Mouse (Mus musculus) frontal cortex, postnatal 10 days (tissue): Measurements from ENCODE around the gene Atp1b2.

ENCODE experiments used
- DNase-seq, 2 experiments: peaks; one replicate each; pipeline ENCODE4 v3.0.0; 2022; ENCODE audit warnings: low spot score in 2 of 2, mixed read lengths in 1 of 2

Gene Atp1b2

GRCm38 (mm10) chr11:69580572-69581146, 25.1 kb downstream of the Atp1b2 start:
- no peak for DNase-seq

GRCm38 (mm10) chr11:69580091-69580514, 25.6 kb downstream of the Atp1b2 start, which contains the start of the genes Wrap53 and Trp53:
Gene Wrap53, minus strand, starts transcription at chr11:69580255.
Gene Trp53, plus strand, starts transcription at chr11:69580359.
- DNase-seq: peak; percentile 87 to 88

DNA sequence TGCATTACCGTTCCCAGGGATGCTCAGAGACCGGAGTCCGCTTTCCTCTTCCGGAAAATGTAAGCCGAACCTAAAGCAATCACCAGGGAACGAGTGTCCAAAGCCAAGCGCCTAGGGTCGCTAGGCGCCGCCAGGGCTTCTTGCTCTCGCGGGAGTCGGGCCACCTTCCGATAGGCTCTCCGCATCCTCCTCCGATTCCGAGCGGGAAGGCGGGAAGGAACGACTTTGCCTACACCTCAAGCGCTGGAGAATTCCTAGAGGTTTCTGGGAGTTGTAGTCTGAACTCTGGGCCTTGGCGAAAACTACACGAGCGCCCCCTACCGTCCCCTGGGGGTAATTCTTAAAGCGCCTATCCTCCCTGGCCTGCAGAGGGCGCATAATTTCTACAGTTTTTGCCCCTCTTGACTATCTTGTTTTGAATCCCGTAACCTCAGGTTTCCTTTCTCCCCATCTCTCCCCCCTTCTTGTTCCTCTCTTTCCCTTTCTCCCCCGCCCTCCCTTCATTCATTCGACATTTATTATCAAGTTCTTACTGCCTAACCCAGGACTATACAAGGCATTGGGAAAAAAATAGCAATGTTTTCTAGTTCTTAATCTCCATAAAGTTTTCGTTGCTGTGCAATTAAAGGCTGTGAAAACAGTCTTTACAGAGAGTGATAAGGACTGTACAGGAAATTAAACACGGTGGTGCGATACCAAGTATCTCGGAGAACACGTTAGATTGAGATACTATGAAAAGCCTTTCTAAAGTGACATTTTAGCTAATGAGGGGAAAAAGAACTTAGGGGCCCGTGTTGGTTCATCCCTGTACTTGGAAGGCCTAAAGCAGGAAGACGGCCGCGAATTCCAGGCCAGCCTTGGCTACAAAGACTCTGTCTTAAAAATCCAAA, 26.4 kb downstream of the Atp1b2 start:
- DNase-seq: peak; percentile 95

DNA sequence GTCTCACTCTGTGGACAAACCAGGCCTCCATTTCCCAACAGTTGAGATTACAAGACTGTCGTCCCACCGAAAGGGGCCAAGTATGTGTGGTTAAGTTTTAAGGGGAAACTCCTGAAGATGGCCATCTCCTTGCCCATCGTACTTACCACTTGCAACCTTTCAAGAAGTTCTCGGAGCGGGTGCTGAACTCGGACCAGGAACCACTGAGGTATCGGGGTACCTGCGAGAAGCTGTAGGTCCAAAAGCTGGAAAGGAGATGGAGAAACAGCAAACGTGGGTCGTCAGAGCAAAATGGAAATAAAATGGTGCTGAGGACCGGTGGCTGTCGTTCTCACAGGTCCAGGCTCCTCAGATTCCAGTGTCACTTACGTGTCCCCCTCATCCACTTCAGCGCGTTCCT, 27.4 kb downstream of the Atp1b2 start:
- no peak for DNase-seq

DNA sequence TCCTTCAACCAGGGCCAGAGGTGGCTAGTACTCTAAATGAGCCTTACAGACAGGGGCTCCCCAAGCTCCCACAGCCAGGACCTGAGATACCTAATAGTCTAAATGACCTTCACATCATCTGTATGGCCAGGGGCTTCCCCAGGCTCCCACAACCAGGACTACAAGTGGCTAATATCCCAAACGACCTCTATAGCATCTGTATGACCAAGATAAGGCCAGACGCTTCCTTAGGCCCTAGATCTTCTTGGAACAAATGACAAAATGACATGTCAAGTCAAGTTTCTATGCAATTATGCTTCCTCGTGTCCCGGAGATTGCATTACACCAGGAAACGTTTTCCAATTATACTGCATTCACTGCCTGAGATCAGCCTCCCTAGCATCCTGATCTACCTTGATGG, 29.4 kb downstream of the Atp1b2 start:
- no peak for DNase-seq

GRCm38 (mm10) chr11:69575220-69575619, 30.5 kb downstream of the Atp1b2 start:
- DNase-seq: no peak

DNA sequence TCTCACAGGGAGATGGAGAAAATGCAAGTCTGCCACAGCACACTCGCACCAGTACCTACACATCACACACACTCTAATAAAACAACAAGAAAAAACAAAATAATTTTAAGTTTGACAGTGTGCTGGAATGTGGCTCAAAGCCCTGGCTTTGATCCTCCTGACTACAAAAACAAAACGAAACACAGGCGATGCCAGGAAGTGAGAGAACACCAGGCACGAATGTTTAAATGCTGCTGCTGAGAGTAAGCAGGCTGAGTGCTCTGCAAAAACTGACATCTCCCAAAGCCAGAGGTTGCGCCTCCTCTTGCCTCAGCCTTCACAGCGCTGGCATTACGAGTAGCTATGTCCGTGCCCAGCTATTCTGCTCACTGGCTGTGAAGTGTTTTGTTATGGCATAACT, 40.6 kb downstream of the Atp1b2 start:
- DNase-seq: no peak

DNA sequence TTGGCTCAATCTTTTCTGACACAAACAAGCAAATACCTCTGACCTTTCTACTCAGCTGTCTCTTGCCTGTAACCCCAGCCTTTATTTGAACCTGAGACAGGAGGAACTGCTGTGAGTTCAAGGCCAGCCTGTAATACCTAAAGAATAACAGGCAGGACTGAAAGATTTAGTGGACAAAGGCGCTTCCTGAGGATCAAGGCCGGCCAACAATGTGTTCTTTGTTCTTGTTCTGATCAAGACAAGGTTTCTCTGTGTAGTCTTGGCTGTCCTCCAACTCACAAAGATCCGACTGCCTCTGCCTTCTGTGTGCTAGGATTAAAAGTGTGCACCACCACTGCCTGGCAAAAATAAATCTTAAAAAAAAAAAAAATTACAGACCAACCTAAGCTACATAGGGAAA, 41.4 kb downstream of the Atp1b2 start:
- DNase-seq: no peak

GRCm38 (mm10) chr11:69563373-69563772, 42.4 kb downstream of the Atp1b2 start:
- DNase-seq: no peak

DNA sequence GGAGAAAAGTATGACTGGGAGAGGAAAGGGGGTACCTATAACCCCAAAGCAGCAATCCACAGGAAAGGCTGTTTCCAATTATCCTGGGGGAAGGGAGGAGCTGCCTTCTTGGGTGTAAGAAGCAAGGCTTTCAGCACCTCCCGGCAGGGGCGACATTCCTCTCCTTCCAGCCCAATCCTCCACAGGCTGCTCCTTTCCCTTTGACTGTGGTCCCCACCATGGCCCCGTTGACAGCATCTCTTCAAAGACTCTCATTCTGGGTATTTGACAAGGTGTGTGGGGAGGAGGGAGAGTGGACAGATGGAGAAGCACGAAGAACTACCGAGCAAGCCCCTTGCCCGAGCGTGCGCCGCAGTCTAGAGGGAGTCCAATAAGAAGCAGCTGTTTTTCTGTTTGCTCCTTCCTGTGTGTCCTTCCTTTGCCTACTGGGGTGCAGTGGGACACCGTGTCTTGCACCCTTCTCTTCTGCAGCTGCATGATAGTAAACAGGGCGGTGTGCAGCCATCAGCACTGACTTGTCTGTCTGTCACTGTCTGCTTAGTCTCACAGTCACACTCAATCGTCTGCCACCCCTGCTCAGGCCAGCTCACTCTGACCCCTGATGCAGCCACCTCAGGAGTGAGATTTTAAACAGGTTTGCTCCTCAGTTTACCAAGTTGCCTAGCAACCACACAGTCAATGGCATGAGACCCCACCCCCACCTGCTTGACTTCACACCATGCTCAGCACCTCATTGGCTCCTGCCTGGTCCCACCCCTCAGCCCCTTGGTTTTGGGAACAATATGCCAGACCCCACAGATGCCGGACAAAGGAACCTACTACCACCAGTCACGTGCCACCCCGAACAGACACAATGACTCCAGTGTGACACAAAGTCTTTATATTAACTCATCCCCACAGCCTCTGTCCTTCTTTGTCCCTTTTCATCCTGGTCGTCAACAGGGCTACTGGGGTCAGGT, 44.6 kb downstream of the Atp1b2 start:
- no peak for DNase-seq

DNA sequence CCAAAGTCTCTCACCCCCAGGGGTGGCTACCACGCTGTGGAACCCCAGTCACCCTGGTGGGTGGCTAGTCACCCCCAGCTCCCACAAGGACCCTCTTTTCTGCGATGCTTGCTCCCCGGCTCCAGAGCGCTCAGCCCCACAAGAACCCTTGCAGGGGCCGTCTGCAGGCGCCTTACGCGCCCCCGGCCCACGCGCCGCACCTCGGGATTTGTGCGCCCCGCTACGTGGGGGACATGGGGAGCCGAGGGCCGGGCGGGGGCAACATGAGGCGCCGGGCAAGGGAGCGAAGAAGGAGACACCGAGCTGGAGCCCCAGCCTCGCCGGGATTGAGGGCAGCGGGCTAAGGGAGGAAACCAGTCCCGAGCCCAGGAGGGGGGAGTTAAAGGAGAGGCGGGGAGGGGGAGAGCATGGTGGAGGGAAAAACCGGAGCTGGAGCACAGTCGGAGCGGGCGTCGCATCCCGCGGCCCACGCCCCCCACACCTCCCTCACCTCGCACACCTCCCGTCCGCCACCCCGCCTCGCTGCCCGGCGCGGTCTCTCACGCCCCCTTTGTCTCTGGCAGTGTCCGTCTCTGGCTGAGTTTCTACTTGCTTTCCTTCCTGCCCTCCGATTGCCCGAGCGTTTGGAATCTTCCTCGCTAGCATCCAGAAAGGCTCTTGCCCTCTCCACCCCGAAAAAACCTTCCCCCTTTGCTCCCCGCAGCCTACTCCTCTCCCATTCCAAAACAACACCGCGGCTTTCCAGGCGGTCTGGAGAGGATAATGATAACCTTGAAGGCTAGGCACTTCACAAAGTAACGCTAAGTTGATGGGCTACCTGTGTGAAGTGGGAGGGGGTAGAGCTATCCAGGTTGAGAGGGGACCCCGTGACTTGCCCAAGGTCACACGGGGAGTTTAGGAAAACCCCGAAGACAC, 45.6 kb downstream of the Atp1b2 start, which contains the start of gene Efnb3:
TSS of gene Efnb3 (minus strand) at position 355 of the 915 bp plus-strand sequence.
- DNase-seq: no peak

DNA sequence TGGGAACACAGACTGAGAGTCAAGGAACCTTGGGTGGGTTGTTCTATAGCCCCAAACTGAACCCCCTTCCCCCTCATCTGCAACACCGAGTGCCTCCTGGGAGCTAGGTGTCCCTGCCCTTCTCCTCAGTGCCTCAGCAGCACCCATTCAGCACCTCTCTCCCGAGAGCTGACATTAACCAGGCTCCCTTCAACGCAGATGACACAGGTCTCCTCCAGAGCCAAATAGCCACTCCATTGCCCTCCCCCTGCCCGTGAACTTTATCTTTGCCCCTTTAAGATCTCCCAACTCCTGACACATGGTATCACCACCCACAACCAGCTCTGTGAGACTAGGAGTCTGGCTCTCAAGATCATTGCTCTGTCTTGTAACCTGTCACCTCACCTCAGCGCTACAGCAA, 46.6 kb downstream of the Atp1b2 start:
- no peak for DNase-seq

GRCm38 (mm10) chr11:69558756-69559155, 47.0 kb downstream of the Atp1b2 start:
- DNase-seq: no peak

GRCm38 (mm10) chr11:69557381-69557958, 48.3 kb downstream of the Atp1b2 start:
- no peak for DNase-seq

DNA sequence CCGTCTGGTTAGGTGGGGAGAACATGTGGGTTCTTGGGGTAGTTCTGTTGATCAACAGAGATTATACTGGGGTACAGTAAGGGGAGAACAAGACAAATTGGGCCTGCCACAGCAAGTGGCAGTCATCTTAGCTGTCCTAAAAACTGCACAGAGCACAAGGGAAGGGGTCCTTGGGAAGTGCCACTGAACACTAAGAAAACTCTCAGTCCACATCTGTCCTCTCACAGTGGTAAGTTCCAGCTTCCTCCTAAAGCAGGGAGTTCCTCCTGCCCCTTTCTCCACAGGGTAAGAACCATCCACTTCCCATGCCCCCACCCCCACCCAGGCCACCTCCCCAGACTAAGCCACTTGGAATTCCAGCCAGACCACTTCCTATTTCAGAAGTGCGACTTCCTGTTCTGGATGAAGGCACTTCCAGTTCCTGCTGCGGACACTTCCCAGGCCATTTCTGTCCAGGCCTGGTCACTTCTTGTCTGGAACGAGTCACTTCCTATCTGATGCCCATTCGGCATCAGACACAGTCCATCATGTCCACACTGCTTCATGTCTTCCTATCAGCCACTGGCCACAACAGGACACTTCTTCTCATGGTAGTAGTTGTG, 51.1 kb downstream of the Atp1b2 start:
- no peak for DNase-seq

DNA sequence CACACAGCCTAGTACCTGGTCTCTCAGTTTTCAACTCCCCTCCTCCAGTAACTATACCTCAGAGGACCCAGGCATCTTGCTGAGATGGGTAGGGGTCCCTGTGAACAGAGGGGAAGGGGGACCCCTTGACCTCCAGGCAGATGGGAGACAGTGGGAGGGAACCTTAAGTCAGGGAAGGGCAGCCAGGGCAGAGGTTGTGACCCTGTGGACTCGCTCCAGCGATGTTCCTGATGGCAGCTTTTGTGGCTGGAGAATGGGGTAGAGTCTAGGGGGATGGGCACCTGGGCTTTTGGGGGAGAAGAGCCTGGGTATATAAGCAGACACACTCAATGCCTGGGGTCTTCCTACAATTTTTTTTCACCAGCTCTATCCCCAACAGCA, 52.4 kb downstream of the Atp1b2 start:
- DNase-seq: no peak

- peak; percentile 67 to 70 for DNase-seq
These were observed 53.0 kb downstream of the Atp1b2 start for GRCm38 (mm10) chr11:69552622-69553340.

- DNase-seq: no peak
These were observed 54.4 kb downstream of the Atp1b2 start for GRCm38 (mm10) chr11:69551310-69551709.
